Mouse (Mus musculus): ENCODE measurements around the gene Sdf2l1. TPM values are rescaled to one million over a fixed set of nuclear protein-coding genes. Genes with fewer than 3 reads are reported as not detected.

Gene Sdf2l1
- polyA plus RNA-seq, 1 experiment, result 109 TPM

DNA sequence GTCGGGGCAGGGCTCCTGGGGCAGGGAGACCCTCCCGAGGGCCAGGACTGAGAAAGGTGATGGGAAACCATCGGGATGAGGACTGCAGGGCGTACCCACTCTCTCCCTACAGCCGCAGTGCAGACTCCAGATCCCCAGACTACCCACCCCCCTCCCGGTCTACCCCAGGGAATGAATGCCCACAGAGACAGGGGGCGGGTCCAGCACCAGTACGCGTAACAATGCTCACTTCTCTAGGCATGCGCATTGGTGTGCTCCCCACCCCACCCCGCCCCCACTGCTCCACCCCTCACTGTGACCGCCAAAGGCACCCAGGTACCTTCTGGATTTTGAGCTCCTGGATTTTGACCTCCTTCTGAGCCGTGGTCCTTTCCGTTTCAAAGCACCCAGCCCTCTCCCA lies 10.6 kb downstream of the Sdf2l1 start:
- H3K4me1 ChIP-seq (ENCODE audit: control insufficient read depth, insufficient read depth, insufficient read length, low read length), result peaks cover 11% of the 10 kb centered on the region
- no peak overlapping the region for H3K4me3 ChIP-seq (ENCODE audit: low read depth, low read length)
- TF ChIP-seq CTCF (IDR thresholded peaks at IDR 0.05; ENCODE audit: extremely low read depth, insufficient read length, insufficient replicate concordance, low read depth, low read length) (no peak), POLR2A (IDR thresholded peaks at IDR 0.05; ENCODE audit: low read depth, low read length) (no peak)
- no peak overlapping the region for H3K27ac ChIP-seq (ENCODE audit: insufficient read depth, low read depth, low read length)
- 90% methylated on average over 14 of the region's 14 CpGs for WGBS
- H3K27me3 ChIP-seq (ENCODE audit: control insufficient read depth, insufficient read depth, low read length), result no peaks in the 10 kb centered on the region
- H3K36me3 ChIP-seq (ENCODE audit: control insufficient read depth, insufficient read depth, low read length), result no peaks in the 10 kb centered on the region

DNA sequence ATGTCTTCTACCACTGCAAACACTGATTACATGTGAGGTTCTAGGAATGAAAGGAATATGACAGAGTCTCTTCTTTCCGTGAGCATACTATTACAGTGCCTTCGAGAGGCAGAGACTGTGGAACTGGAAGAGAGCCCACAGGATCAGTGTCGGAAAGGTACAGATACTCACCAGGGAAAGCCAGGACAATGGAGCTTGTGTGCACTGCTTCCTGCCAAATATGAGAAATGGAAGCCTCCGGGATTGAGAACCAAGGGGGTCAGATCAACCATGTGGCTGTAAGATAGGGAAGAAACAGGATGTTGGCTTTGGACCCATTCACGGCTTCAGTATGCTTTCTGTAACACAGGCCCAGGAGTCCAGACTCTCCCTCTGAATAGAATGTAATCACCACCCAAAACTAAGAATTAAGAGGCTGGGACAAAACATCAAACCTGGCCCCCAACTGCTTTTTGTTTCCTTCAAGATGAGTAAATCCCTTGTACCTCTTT lies 14.8 kb downstream of the Sdf2l1 start:
- Histone ChIP-seq H3K4me3 (ENCODE audit: low read depth, low read length) (no peak overlapping the region), H3K4me1 (ENCODE audit: control insufficient read depth, insufficient read depth, insufficient read length, low read length) (no peaks in the 10 kb centered on the region), H3K27me3 (ENCODE audit: control insufficient read depth, insufficient read depth, low read length) (no peaks in the 10 kb centered on the region), H3K36me3 (ENCODE audit: control insufficient read depth, insufficient read depth, low read length) (no peaks in the 10 kb centered on the region), H3K27ac (ENCODE audit: insufficient read depth, low read depth, low read length) (no peak overlapping the region)
- TF ChIP-seq CTCF (IDR thresholded peaks at IDR 0.05; ENCODE audit: extremely low read depth, insufficient read length, insufficient replicate concordance, low read depth, low read length) (no peak), POLR2A (IDR thresholded peaks at IDR 0.05; ENCODE audit: low read depth, low read length) (no peak)
- WGBS, result 86% methylated on average over 5 of the region's 5 CpGs

DNA sequence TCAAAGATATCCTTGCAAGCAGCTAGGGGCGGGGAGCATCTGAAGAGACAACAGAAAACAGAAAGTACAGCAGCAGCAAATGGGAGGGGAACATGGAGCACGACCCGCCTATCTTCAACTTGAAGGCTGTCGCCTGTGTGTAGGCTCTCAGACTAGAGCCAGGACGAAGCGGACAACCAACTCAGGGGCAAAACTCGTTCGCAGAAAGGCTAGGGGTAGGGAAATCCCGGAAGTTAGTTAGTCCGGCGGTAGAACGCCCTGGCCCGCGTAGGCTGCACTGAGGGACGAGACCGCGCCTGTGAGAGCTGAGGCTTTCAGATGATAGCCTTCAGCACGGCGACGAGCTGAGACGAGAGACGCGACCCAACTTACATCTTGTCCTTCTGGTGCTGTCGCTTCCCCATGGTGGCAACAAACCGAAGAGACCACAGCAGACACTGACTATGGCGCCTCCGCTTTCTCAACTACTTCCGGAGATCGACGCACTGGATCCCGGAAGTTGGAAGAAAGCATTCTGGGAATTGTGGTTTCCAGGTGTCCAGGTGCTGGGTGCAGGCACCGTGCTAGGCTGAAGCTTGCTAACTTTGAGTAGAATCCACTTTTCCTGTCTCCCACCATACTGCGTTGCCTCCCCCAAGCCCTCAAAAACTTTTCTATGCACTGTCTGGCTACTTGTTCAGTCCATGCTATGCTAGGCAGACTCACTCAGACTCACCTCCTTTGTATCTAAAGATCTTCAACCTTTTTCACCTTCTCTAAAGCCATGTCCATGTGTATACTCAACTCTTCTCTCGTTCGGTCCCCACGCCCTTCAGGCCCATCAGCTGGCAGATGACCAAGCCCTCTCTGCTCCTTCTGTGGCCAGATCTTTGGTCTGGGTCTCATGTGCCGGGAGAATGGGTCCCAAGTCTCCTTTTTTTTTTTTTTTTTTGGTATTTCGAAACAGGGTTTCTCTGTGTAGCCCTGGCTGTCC lies 21.1 kb downstream of the Sdf2l1 start, which contains the start of gene Ppil2:
Ppil2 (minus strand) TSS at position 487 of the 973 bp plus-strand sequence.
- Histone ChIP-seq H3K36me3 (ENCODE audit: control insufficient read depth, insufficient read depth, low read length) (peaks cover 11% of the 10 kb centered on the region), H3K4me1 (ENCODE audit: control insufficient read depth, insufficient read depth, insufficient read length, low read length) (peaks cover 5% of the 10 kb centered on the region; the same call in 1 of the 2 replicates), H3K4me3 (ENCODE audit: low read depth, low read length) (peak within 1 kb of the TSS; percentile 82), H3K27me3 (ENCODE audit: control insufficient read depth, insufficient read depth, low read length) (no peaks in the 10 kb centered on the region), H3K27ac (ENCODE audit: insufficient read depth, low read depth, low read length) (peak within 1 kb of the TSS; percentile 56)
- TF ChIP-seq POLR2A (IDR thresholded peaks at IDR 0.05; ENCODE audit: low read depth, low read length) (peak; percentile 69; the same call in 1 of the 2 replicates), CTCF (IDR thresholded peaks at IDR 0.05; ENCODE audit: extremely low read depth, insufficient read length, insufficient replicate concordance, low read depth, low read length) (no peak)
- WGBS, result 5% methylated on average over 38 of the region's 38 CpGs

DNA sequence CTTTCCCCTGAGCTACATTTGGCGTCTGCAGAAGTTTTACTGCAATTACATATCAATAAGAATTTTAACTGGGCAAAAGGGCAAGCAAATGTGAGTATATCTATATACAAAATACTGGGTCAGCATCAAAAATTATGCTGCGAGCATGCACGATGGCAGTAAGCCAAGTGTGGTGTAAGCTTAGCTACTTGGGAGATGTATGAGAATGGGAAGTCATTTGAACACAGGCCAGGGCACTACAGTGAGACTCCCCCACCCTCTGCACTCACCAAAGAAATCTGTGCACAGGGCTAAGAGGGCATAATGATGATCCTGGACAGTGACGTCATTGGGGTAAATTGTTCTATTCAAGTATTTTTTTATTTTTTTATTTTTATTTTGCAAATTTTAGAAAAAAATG lies 27.6 kb downstream of the Sdf2l1 start:
- Histone ChIP-seq H3K36me3 (ENCODE audit: control insufficient read depth, insufficient read depth, low read length) (peaks cover 51% of the 10 kb centered on the region), H3K4me3 (ENCODE audit: low read depth, low read length) (no peak overlapping the region), H3K27ac (ENCODE audit: insufficient read depth, low read depth, low read length) (no peak overlapping the region), H3K4me1 (ENCODE audit: control insufficient read depth, insufficient read depth, insufficient read length, low read length) (peaks cover 2% of the 10 kb centered on the region; the same call in 1 of the 2 replicates), H3K27me3 (ENCODE audit: control insufficient read depth, insufficient read depth, low read length) (no peaks in the 10 kb centered on the region)
- TF ChIP-seq POLR2A (IDR thresholded peaks at IDR 0.05; ENCODE audit: low read depth, low read length), result no peak
- 71% methylated on average over 4 of the region's 4 CpGs for WGBS

DNA sequence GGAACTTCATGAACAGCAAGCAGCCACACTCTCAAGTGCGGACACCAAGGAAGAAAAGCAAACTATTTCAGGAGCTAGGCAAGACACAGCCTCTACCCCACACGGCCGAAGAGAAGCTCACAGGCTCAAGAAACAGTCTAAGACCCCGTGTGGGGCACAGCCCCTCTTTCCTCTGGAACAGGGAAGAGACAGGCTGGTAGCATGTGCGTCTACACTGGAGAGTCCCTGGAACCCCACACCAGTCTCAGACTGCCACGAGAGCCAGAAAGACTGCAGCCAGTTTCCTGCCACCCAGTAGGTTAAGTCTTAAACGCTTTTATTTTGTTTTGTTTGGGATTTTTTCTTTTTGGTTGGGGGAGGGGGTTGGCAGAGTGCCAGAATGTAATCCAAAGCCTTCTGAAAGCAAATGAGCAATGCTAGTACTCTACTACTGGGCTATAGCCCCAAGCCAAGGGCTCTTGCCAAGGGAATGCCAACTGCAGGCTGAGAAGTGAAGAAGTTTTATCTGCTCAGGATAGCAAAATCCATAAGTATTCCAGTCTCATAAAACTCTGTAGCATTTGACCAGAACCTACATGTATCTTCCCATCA lies 29.5 kb downstream of the Sdf2l1 start:
- 78% methylated on average over 7 of the region's 7 CpGs for WGBS
- Histone ChIP-seq H3K4me1 (ENCODE audit: control insufficient read depth, insufficient read depth, insufficient read length, low read length) (no peaks in the 10 kb centered on the region; the same call in 1 of the 2 replicates), H3K4me3 (ENCODE audit: low read depth, low read length) (no peak overlapping the region), H3K27ac (ENCODE audit: insufficient read depth, low read depth, low read length) (no peak overlapping the region), H3K27me3 (ENCODE audit: control insufficient read depth, insufficient read depth, low read length) (no peaks in the 10 kb centered on the region), H3K36me3 (ENCODE audit: control insufficient read depth, insufficient read depth, low read length) (peaks cover 59% of the 10 kb centered on the region)
- TF ChIP-seq CTCF (IDR thresholded peaks at IDR 0.05; ENCODE audit: extremely low read depth, insufficient read length, insufficient replicate concordance, low read depth, low read length) (no peak), POLR2A (IDR thresholded peaks at IDR 0.05; ENCODE audit: low read depth, low read length) (no peak)

DNA sequence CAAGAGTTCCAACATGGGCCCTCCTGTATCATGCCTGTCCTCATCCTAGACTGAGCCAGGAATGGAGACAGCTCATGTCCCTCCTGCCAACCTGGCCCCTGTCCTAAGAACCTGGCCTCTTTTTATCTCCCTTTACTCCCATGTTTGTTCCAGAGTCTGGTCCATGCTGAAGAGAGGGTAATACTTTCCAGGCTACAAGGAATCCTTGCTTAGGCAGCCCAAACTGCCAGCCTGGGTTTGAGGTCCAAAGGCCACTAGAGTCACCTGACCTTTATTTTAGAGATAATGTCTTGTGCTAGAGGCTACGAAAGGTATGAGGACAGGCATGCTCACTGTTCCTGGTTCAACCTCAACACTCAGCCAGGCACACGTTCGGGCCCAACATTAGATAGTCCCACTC lies 35.2 kb downstream of the Sdf2l1 start:
- no peak overlapping the region for H3K4me3 ChIP-seq (ENCODE audit: low read depth, low read length)
- WGBS, result 50% methylated on average over 3 of the region's 3 CpGs
- TF ChIP-seq POLR2A (IDR thresholded peaks at IDR 0.05; ENCODE audit: low read depth, low read length), result no peak
- peaks cover 5% of the 10 kb centered on the region; the same call in 1 of the 2 replicates for H3K4me1 ChIP-seq (ENCODE audit: control insufficient read depth, insufficient read depth, insufficient read length, low read length)
- H3K27me3 ChIP-seq (ENCODE audit: control insufficient read depth, insufficient read depth, low read length), result no peaks in the 10 kb centered on the region
- H3K27ac ChIP-seq (ENCODE audit: insufficient read depth, low read depth, low read length), result no peak overlapping the region
- H3K36me3 ChIP-seq (ENCODE audit: control insufficient read depth, insufficient read depth, low read length), result peaks cover 68% of the 10 kb centered on the region

DNA sequence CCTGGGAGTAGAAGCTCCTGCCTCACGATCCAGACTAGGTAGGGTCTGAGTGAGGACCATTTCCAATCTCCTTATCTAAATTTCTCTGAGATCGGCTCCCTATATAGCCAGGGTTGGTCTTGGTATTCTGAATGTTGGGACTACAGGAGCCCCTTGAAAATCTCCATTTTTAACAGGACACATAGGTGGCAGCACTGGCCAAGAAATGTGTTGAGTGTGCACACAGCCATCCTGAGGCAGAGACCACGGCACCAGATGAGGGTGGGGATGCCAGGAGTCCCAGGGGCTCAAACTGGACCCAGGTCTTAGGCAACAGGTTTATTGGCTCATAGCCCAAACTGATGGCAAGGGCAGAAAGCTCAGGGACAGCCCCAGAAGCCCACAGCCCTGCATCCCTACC lies 43.8 kb downstream of the Sdf2l1 start:
- Histone ChIP-seq H3K27ac (ENCODE audit: insufficient read depth, low read depth, low read length) (no peak overlapping the region), H3K36me3 (ENCODE audit: control insufficient read depth, insufficient read depth, low read length) (peaks cover 70% of the 10 kb centered on the region), H3K4me1 (ENCODE audit: control insufficient read depth, insufficient read depth, insufficient read length, low read length) (no peaks in the 10 kb centered on the region), H3K4me3 (ENCODE audit: low read depth, low read length) (no peak overlapping the region), H3K27me3 (ENCODE audit: control insufficient read depth, insufficient read depth, low read length) (no peaks in the 10 kb centered on the region)
- whole genome bisulfite sequencing, result 82% methylated on average over 3 of the region's 3 CpGs
- TF ChIP-seq CTCF (IDR thresholded peaks at IDR 0.05; ENCODE audit: extremely low read depth, insufficient read length, insufficient replicate concordance, low read depth, low read length) (no peak), POLR2A (IDR thresholded peaks at IDR 0.05; ENCODE audit: low read depth, low read length) (no peak)

All from small intestine, adult 2 months (tissue).